In the genomic region with DNA sequence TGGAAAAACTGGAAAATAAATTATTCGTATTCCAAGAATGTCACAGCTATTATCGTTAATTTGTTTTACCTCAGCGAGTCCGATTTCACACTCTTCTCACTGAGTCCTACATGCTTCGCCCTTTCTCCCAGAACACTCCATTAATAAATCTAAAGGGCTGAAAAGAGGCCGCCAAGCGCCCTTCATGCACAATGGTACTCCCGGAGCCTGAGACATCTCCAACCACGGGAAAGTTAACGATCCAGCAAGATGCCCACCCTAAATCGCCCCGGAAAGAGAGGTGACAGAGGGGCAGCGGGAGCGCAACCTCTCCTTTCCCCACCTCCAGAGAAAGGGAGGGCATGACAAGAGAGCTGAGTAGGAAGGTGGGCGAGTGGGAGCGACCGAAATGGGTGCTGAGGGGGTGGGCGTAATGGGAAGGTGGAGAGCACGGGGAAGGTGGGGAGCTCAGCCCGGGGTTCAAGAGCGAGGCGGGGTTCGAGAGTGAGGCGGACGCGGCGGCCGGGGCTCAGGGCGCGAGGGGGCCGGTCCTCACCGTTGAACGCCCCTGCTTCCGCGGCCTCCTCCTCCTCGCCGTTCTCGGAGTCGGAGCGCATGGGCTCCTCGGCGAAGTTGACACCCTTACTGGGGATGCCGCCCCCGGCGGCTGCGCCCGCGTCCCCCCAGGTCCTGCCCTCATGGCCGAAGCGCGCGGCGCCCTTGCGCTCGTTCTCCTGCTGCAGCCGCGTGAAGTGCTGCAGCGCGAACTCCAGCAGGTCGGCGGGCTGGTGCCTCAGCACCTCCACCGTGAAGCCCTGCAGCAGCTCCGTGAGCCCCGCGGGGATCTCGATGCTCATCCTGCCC, we compare ENCODE assay signal across 8 mouse cellular contexts. TPM values are rescaled to one million over a fixed set of nuclear protein-coding genes. Genes with fewer than 3 reads are reported as not detected.
DNase-seq lines count a peak whose midpoint lies in the region; ATAC-seq and TF ChIP-seq lines count a peak whose summit lies in the region.

No protein-coding gene starts in this region.

- H3K79me2 ChIP-seq in C2C12 (ENCODE audit: control insufficient read depth, insufficient read depth) = peaks cover 55% of the 10 kb centered on the region

- no peaks in the 10 kb centered on the region for H3K9me3 ChIP-seq in forebrain, embryonic 16.5 days (ENCODE audit: control insufficient read depth, low read length)
- H3K9me3 ChIP-seq in midbrain, embryonic 16.5 days (replicated peaks; ENCODE audit: control insufficient read depth, low read length, poor library complexity, severe bottlenecking) = no peaks in the 10 kb centered on the region

- ATAC-seq in forebrain, embryonic 16.5 days = peak; percentile 73
- ATAC-seq in midbrain, embryonic 16.5 days = peak; percentile 74

- H3K36me3 ChIP-seq in kidney, adult 2 months (ENCODE audit: control insufficient read depth, insufficient read depth, low read length) = no peaks in the 10 kb centered on the region
- H3K36me3 ChIP-seq in C2C12 (ENCODE audit: control insufficient read depth, insufficient read depth) = no peaks in the 10 kb centered on the region
- H3K36me3 ChIP-seq in forebrain, embryonic 16.5 days (ENCODE audit: control insufficient read depth, insufficient read depth) = 0 out of 2 replicates have a peak, but pooled peaks cover 3% of the 10 kb centered on the region
- H3K36me3 ChIP-seq in midbrain, embryonic 16.5 days (ENCODE audit: control insufficient read depth, insufficient read depth, low read length) = no peaks in the 10 kb centered on the region

- no peak for DNase-seq in kidney, adult 2 months
- DNase-seq in kidney, postnatal 14 days = no peak
- DNase-seq in adipocyte (ENCODE audit: low spot score) = peak; percentile 61
- peak; percentile 25 to 53 for DNase-seq in left cerebral cortex, postnatal 25 days (ENCODE audit: low spot score in 2 of 2)
- DNase-seq in urinary bladder, postnatal 4 days (ENCODE audit: low spot score in 2 of 2) = no peak

- H3ac ChIP-seq in C2C12 (ENCODE audit: control insufficient read depth, insufficient read length, low read depth) = peak overlapping the region; percentile 82

- H3K4me2 ChIP-seq in forebrain, embryonic 16.5 days (ENCODE audit: low read length) = peak overlapping the region; percentile 74
- H3K4me2 ChIP-seq in midbrain, embryonic 16.5 days (ENCODE audit: low read length) = peak overlapping the region; percentile 69

- H3K9ac ChIP-seq in forebrain, embryonic 16.5 days (replicated peaks; ENCODE audit: low read depth, low read length) = peak overlapping the region; percentile 98
- peak overlapping the region; percentile 99 for H3K9ac ChIP-seq in midbrain, embryonic 16.5 days (ENCODE audit: low read depth, low read length)

- H3K27ac ChIP-seq in kidney, adult 2 months (ENCODE audit: insufficient read depth, low read depth, low read length) = no peak overlapping the region
- peak overlapping the region; percentile 99 for H3K27ac ChIP-seq in forebrain, embryonic 16.5 days (ENCODE audit: low read length)
- H3K27ac ChIP-seq in midbrain, embryonic 16.5 days (ENCODE audit: low read length) = peak overlapping the region; percentile 99

- 3% methylated on average over 66 of the region's 66 CpGs for WGBS in kidney, adult 2 months
- under 1% methylated on average over 51 of the region's 66 CpGs for WGBS in forebrain, embryonic 16.5 days
- 0% methylated on average over 52 of the region's 66 CpGs for WGBS in midbrain, embryonic 16.5 days

- TF ChIP-seq CTCF in kidney, adult 2 months (conservative IDR thresholded peaks at IDR 0.05; ENCODE audit: insufficient read depth, insufficient read length, low read depth, low read length) = no peak
- no peak for TF ChIP-seq CTCF in C2C12 (IDR thresholded peaks at IDR 0.05; ENCODE audit: control insufficient read depth, insufficient read depth, insufficient read length)

- intact Hi-C loops in left cerebral cortex, postnatal 25 days (cut with DNase I) = loop anchor here (5.0 kb wide), 2 partner anchors 93 to 187 kb away; no protein-coding TSS in a partner anchor

- no peaks in the 10 kb centered on the region for H3K27me3 ChIP-seq in kidney, adult 2 months (replicated peaks; ENCODE audit: control insufficient read depth, insufficient read depth, low read length)
- no peaks in the 10 kb centered on the region for H3K27me3 ChIP-seq in C2C12 (ENCODE audit: control insufficient read depth, insufficient read depth, insufficient read length)
- no peaks in the 10 kb centered on the region for H3K27me3 ChIP-seq in forebrain, embryonic 16.5 days (replicated peaks; ENCODE audit: control insufficient read depth, insufficient read depth, low read length)
- H3K27me3 ChIP-seq in midbrain, embryonic 16.5 days (ENCODE audit: control insufficient read depth, insufficient read depth, low read depth, low read length) = no peaks in the 10 kb centered on the region

- no peaks in the 10 kb centered on the region for H3K4me1 ChIP-seq in kidney, adult 2 months (ENCODE audit: control insufficient read depth, insufficient read depth, low read length)
- peaks cover 26% of the 10 kb centered on the region for H3K4me1 ChIP-seq in forebrain, embryonic 16.5 days (replicated peaks; ENCODE audit: control insufficient read depth, insufficient read depth, low read length)
- peaks cover 24% of the 10 kb centered on the region for H3K4me1 ChIP-seq in midbrain, embryonic 16.5 days (ENCODE audit: control insufficient read depth, insufficient read depth, low read length)

- peak overlapping the region; percentile 51 for H3K4me3 ChIP-seq in kidney, adult 2 months (ENCODE audit: insufficient read depth, low read depth, low read length)
- peak overlapping the region; percentile 65 for H3K4me3 ChIP-seq in C2C12 (ENCODE audit: insufficient read depth, poor library complexity, severe bottlenecking)
- H3K4me3 ChIP-seq in forebrain, embryonic 16.5 days (replicated peaks; ENCODE audit: low read length) = peak overlapping the region; percentile 94
- H3K4me3 ChIP-seq in midbrain, embryonic 16.5 days (ENCODE audit: low read depth, low read length) = peak overlapping the region; percentile 91

- TF ChIP-seq POLR2A in kidney, adult 2 months (IDR thresholded peaks at IDR 0.05; ENCODE audit: low read depth, low read length) = no peak

- H3K79me3 ChIP-seq in C2C12 (ENCODE audit: low read depth) = peaks cover 33% of the 10 kb centered on the region

TF ChIP-seq in C2C12, 6 proteins besides CTCF, POLR2A, EP300 and RAD21:
- TF ChIP-seq MYOD1 (IDR thresholded peaks at IDR 0.05; ENCODE audit: control insufficient read depth, insufficient read length, low read depth) (no peak), MAX (IDR thresholded peaks at IDR 0.05) (peak; percentile 52)

RNA-seq across cellular contexts. Expression of a gene that starts 0.6 kb away (rescaled TPM):
- polyA plus RNA-seq in kidney, adult 2 months (2012; rRNA removed) = 9.0 and 12.8 TPM in 2 replicates
- 33.1 TPM for polyA plus RNA-seq in C2C12 (2012; fragmentation: generic; extraction: Trizol)
- polyA plus RNA-seq in forebrain, embryonic 16.5 days (2015; fragmentation: Nextera tagmentation; extraction: Ambion mirVana) = 140 and 150 TPM in 2 replicates
- total RNA-seq in left cerebral cortex, postnatal 25 days (2021) = 10 to 100 TPM; 79.6 to 92.9 TPM
- 146 and 149 TPM in 2 replicates for polyA plus RNA-seq in midbrain, embryonic 16.5 days (2015; fragmentation: Nextera tagmentation; extraction: Ambion mirVana)

Comparison
In these comparisons a context has a peak if more than half of its experiments do, and no peak if none do; other contexts are left out.
1. DNase-seq: peak in adipocyte (single experiment) and left cerebral cortex, postnatal 25 days (2 of 2); none in kidney, adult 2 months (single experiment), kidney, postnatal 14 days (single experiment) and urinary bladder, postnatal 4 days (0 of 2).
2. Peak in every context shown above with its lines, with median percentiles within 50 percentile points of each other: H3K4me3 ChIP-seq.